Mouse (Mus musculus): ENCODE results near the gene Maats1.

Maats1 gene

DNA sequence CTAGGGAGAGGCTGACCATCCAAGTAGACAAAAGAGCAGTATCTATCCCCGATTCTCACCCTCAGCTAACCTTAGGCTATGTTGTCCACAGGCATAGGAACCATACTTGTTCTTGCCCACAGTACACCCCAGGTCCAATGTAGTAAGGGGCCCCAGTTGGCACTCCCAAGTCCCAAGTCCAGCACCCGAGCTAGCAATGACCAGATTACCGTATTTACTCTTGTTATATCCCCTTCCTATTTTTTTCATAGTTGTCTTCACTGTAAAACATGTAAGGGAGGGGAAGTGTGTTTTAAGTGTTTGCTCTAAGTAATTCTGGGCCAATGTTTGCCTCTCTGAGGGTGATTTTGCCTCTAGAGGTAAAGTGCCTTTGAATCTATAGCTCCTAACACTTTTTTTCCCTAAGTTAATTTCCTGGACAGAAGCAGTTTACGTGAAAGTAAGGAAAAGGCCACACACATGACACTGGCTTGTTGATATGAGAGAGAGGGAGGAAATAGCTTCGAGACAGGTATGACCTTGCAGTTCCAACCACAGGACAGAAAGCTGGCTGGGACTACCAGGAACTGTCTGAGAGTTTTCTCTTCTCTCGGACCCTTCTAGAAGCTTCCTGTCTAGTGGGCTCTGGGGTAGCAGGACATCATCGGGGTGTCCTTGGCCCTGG is 47.1 kb downstream of the Maats1 start, which contains the start of gene Nr1i2:
Gene Nr1i2 (minus strand): TSS at position 140 of the 664 bp plus-strand sequence.
- no peak for DNase-seq (ENCODE audit: low read depth, low spot score)

DNA sequence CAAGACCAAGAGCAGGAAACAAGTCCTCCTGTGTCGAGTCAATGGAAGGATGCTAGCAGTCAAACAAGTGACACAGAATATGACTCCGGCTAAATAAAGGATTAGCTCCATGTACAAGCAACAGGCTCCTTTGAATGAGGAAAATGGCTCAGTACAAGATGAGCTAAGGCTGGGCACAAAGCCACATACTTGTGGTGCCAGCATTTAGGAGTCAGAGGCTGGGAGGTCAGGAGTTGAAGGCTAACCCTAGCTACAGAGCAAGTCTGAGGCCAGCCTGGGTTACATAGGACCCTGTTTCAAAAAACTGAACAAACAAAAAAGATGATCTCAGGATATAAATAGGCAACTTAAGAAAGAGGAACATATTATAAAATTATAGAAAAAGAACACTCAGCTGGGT is 51.8 kb downstream of the Maats1 start:
- DNase-seq (ENCODE audit: low read depth, low spot score) = no peak

DNA sequence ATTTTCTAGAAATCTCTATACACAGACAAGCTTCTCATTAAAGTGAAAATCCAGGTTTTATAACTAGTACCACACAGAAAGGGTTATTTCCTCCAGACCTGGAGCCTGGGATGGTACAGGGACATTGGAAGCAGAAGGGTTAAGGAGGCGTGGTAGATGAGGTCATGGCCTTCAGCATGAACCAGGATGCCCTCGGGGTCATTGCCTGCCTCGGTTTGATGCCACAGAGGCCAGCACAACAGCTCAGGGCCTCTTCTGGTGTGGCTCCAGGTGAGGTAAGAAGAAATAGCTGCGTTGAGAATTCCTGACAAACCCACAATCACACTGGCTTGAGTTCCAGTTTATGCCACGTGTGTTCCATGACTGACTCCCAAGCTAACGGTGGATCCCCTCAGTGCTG is 53.1 kb downstream of the Maats1 start:
- DNase-seq (ENCODE audit: low read depth, low spot score) = no peak

DNA sequence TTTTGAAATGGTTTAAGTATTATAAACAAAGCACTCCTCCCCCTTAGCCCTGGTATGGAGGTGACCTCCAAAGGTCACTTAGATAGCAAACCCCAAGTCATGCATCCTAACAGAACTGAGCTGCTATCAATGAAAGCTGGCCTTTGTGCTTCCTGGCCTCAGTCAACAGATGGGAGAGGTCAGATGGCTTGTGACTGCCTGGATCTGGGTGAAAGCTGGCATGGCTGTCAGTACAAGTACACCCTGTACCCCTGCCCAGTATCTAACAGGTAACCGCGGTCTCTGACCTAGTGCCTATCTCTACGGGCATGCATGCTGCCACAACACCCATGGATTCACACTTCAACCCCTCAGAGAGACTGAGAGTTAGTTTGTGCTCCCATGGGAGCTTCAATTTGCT is 54.2 kb downstream of the Maats1 start:
- DNase-seq (ENCODE audit: low read depth, low spot score) = no peak

DNA sequence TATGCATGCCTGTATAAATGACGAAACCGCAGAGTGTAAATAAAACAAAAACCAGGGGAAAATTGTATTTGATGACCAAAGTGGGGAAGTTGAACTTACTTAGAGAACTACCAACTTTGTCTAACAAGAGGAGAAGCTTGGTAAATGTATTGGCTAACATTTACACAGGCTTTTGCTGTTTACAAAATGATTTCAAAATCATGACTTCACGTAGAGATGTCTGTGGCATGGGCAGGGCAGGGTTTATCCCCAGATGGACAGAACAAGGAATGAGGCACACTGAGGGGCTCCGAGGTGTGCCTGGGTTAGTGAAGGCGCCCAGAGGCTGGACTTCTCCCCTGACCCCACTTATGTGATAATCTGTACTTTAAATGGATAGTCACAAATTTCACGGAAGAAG is 54.6 kb downstream of the Maats1 start:
- no peak for DNase-seq (ENCODE audit: low read depth, low spot score)

DNA sequence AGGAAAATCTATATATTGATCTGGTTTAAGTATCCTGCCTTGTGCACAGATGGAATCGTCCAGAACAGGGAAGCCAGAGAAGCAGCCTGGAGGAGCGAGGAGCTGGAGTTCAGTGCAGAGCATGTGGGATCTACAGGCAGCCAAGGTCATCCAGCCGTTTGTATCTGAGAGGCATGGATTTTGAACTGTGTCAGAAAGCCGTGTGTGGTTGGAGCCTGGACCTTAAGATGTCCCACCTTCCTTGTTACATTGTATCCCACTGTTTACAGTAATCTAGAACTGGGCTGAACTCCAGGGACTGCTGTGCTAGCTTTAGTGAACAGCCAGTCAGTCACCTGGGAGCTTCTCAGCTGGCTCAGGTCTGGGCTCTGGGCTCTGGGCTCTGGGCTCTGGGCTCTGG is 55.4 kb downstream of the Maats1 start:
- DNase-seq (ENCODE audit: low read depth, low spot score) = no peak

DNA sequence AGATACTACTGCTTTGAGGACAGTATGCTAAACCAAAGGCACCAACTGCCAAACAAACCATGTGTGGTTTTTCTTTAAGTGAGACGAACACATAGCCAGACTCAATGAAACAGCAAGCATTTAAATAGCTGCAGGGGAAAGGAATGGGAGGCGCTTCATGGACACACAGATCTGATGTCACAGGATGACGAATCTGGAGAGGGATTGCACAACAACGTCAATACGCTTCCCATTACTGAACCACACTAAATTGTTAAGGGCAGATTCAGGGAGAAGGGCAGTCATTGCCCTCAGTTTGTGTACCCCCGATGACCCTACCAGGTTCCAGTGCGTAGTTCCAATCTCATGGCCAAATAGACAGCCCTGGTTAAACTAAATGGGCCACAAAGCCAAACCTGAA is 56.1 kb downstream of the Maats1 start:
- DNase-seq (ENCODE audit: low read depth, low spot score) = no peak

DNA sequence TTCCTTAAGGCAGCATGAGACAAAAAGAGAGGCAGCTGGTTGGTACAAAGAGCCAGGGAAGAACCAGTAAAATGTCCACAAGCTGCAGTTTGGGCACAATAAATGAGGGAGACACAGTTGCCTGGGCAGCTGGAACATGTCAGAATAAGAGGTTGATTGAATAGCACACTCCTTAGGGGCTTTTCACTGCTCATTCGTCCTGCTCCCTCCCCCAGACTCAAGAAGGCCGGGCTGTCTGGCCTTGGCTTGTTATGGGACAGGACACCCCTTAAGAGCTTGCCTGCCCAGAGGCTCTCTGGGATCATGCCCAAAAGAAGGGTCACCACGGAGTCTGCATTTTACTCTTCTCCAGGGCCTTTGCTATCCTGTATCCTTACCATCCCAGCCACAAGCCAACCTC is 58.6 kb downstream of the Maats1 start:
- DNase-seq (ENCODE audit: low read depth, low spot score) = no peak

DNA sequence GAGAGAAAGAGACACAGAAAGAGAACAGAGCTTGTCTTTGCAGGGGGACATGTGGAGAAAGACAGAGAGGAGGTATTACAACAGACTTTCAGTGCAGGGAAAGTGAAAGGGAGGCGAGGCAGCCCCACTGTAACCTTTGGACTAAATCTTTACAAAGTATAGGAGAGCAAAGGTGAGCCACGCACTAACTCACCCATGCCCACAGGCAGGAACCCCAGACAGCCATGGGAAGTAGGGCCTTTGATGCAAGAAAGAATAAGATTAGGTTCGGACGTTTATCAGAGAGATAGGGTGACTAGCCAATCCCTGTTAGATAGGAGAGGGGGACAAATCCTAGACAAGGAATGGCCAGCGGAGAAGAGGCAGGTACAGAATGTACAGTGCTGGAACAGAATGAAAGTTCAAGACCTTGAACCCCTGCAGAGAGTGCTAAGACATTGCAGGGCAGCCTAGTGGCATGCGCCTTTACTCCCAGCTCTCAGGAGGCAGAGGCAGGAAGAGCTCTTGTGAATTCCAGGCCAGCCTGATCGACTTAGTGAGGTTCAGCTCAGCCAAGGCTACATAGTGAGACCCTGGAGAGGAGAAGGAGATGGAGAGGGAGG is 59.3 kb downstream of the Maats1 start:
- DNase-seq (ENCODE audit: low read depth, low spot score) = no peak

DNA sequence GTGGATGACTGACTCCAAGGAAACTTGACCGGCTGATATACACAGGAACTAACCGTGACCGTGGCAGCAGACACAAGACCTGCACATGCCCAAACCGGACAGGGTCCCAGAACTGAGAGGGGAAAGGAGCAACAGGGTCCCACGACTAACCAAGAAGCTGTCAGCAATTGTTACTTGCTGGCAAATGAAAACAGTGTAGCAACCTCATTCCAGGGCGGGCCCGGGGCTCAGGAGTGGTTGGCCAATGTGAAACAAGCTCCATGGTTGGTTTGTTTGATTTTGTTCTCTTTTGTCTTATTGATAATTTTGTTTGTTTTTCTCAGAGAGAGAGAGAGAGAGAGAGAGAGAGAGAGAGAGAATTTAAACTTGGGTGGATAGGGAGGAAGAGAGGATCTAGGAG is 61.0 kb downstream of the Maats1 start:
- DNase-seq (ENCODE audit: low read depth, low spot score) = no peak

DNA sequence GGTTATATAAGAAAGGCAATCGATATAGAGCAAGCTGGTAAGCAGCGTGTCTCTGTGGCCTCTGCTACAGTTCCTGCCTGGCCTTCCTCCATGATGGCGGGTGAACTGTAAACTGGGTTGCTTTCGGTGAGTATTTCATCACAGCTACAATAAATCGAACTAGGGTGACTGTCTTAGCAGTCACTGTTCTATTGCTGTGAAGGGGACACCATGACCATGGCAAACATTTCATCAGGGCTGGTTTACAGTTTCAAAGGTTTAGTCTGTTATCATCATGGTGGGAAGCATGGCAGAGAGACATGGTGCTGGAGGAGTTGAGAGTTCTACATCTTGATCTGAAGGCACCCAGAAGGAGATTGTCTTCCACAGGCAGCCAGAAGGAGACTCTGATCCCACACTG is 62.1 kb downstream of the Maats1 start:
- no peak for DNase-seq (ENCODE audit: low read depth, low spot score)

DNA sequence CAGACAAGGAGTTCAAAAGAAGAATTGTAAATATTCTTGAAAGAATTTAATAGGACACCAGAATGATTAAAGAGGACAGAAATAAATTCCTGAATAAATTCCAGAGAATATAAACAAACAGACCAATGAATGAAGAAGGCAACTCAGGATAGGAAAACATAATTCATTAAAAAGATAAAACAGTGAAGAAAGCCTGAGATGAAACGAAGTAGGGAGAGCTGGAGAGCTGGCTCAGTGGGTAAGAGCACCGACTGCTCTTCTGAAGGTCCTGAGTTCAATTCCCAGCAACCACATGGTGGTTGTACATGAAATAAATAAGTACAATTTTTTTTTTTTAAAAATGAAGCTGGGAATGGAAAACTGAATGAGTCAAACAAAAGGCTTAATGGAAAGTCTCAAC is 67.2 kb downstream of the Maats1 start:
- no peak for DNase-seq (ENCODE audit: low read depth, low spot score)

DNA sequence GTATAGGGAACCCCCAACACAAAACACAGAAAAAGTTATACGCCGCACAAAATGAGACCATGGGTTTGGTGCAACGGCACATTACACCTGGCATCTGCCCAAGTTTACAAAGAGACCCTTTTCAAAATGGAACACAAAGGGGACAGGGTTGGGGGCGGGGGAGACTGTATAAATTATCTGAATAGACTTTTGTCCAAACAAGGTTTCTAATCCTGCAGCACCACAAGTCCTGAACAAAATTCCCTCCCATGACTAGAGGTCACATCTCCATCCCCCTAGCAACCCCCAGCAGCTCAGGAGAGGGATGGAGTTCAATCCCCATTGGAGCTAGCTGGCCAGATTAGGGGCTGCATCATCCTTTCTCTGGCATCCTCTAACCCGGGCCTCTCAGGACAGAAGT is 69.5 kb downstream of the Maats1 start:
- DNase-seq (ENCODE audit: low read depth, low spot score) = no peak

DNA sequence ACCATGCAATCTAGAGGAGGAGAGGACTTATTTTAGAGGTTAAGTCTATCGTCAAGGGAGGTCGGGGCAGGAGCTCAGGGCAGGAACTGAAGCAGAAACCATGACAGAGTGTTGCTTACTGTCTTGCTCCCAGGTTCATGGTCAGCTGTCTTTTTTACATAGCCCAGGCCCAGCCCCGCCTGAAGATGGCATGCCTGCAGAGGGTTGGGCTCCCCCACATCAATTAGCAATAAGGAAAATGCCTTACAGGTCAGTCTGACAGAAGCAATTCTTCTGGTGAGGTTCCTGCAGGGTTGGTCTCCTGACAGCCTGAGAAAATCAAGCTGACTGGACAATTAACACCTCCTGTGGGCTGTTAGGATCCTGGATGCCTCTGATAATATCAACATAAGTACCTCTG is 70.3 kb downstream of the Maats1 start:
- DNase-seq (ENCODE audit: low read depth, low spot score) = no peak

DNA sequence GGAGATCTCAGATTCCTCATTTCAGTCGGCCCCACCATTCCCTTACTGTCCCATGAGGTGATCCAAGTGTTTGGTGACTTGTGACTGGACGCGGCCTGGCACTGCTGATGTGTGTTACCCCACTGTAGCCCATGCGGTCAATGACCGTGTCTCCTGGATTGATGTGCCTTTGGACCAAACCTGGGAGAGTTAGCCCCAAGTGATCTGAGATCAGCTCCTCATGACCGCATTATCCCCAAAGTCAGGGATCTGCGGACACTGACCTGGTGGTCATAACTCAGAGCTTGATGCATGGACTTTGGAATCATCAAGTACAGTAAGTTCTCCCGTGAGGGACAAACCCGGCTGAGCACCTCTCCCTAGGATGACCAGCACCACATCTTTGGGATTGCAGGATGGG is 86.0 kb downstream of the Maats1 start:
- DNase-seq (ENCODE audit: low read depth, low spot score) = no peak

DNA sequence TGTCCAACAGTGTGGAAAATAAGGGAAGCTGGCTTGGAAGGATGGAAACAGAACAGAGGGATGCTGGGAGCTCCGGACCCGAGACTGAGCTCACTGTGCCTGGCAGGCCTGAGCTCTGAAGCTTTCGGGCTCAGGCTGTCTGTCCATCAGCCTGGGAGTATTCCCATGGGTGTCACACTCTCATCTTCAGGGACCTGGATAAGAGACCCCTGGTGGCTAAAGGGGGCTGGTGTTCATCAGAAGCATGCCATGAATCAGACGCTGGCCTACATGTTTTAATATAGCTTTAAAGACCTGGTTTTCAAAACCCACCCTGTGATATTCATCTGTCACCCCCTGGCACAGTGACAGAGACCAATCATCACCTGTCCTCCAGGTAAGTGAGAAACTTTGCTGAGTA is 86.8 kb downstream of the Maats1 start:
- DNase-seq (ENCODE audit: low read depth, low spot score) = no peak

DNA sequence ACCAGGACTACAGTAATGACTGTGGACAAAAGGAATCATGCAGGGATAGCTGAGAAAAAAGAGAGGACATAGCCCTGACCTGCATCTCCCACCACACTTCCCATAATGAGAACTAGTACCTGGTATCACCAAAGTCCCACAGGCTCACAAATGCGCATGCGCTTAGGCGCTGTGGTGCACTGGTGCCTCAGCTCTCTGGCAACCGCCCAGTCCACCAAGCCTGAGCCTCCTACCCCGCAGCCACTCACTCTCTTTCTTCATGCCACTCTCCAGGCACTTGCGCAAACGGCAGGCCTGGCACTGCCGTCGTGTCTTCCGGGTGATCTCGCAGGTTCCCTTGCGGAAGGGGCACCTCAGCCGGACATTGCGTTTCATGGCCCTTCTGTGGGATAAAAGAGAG is 87.9 kb downstream of the Maats1 start:
- no peak for DNase-seq (ENCODE audit: low read depth, low spot score)

DNA sequence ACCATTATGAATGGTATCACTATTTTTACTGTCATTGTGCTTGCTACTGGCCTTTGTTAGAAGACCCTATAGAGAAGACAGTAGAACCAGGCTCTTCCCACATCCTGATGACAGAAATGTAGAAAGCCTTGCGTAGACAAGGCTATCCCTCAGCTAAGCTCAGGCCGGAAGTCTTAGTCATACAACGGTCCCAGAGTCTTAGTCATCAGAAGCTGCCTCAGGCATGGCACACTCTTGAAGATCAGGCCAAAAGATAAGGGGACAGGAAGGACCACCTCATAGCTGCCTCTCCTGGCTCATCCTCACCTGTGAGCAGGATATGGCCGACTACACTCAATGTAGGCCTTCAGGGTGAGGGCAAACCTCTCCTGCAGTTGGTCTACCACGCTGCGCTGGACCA is 91.5 kb downstream of the Maats1 start:
- no peak for DNase-seq (ENCODE audit: low read depth, low spot score)

DNA sequence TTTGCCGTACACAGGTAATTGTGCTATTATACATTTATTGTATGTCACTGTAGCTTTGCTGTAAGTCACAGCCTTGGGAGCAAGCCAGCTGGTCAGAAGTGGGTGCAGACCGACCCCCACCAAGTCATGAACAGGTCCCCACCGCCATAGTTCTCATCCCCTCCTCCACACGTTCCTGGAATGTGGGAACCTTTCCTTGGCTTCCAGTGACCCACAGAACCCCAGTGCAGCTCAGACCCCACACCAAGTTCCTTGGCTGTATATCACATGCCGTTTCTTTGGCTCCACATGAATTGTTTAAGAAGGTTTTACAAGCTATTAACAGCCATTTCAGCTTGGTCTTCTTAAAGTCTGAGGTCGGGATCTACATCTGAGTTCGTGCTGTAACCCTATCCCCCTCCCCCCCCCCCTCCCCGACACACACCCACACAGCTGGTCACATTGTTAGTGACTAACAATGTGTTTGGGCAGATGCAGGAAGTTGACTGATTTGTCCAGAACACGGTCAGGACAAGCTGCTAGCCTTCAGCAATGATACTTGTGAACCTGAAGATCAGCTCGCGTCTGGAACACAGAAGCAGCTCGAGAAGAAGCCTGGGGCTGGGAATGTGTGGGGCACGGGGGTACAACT is 93.5 kb downstream of the Maats1 start:
- no peak for DNase-seq (ENCODE audit: low read depth, low spot score)
